Mouse (Mus musculus): ENCODE results near the gene Ids.
"Not testable (repeated sequence)": the region's sequence is repeated elsewhere in the genome, so short reads cannot be mapped to it uniquely, and the experiment has no call there.

Ids gene

GRCm38 (mm10) chrX:70364661-70365613 lies at the start of gene Ids:
TSS of gene Ids (minus strand) at chrX:70365084.
- DNase-seq (ENCODE audit: low read depth, low spot score) = peak; percentile 88

DNA sequence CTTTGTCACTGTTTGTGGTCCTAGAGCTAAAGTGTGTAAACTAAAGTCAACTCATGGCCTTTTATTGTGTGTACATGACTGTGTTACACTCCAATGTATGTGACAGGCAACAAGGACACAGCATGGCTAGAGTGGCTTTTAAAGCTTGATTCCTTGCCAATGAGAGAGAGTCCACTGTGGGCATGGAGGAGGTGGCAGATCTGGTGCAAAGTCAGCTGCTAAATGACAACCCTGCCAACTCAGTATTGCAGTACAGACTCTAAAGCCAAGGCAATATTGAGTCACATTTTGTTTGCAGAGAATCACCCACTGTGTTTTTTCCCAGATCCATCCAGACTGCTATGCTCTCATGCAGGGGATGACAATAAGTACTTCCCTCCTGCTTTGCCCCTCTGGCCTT lies 27.8 kb upstream of the Ids start:
- DNase-seq (ENCODE audit: low read depth, low spot score) = not testable (repeated sequence)

GRCm38 (mm10) chrX:70385962-70386351 lies 21.1 kb upstream of the Ids start:
- peak; percentile 1 for DNase-seq (ENCODE audit: low read depth, low spot score)

GRCm38 (mm10) chrX:70385276-70385961 lies 20.5 kb upstream of the Ids start, which contains the start of gene 1110012L19Rik:
TSS of gene 1110012L19Rik (plus strand) at chrX:70385877.
- DNase-seq (ENCODE audit: low read depth, low spot score) = peak; percentile 74

DNA sequence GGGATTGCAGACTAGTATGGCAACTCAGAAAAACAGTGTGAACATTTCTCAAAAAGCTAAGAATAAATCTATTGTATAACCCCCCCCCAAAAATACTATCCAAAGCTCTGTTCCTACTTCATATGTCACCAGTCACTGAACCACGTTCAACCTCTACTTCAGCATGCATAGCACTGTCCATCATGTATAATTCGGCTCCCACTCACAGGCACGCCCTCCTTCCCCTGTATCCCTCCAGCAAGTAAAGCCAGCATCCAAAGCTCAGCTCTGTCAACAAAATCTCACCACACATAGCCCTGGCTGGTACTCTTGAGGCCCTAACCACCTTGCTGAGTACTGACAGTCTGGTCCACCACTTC lies 20.0 kb upstream of the Ids start:
- DNase-seq (ENCODE audit: low read depth, low spot score) = no peak

GRCm38 (mm10) chrX:70374469-70375110 lies 9.7 kb upstream of the Ids start:
- not testable (repeated sequence) for DNase-seq (ENCODE audit: low read depth, low spot score)

GRCm38 (mm10) chrX:70369758-70370157 lies 4.9 kb upstream of the Ids start:
- not testable (repeated sequence) for DNase-seq (ENCODE audit: low read depth, low spot score)

- no peak for DNase-seq (ENCODE audit: low read depth, low spot score)
Measured at GRCm38 (mm10) chrX:70364202-70364601, 682 bp downstream of the Ids start.

DNA sequence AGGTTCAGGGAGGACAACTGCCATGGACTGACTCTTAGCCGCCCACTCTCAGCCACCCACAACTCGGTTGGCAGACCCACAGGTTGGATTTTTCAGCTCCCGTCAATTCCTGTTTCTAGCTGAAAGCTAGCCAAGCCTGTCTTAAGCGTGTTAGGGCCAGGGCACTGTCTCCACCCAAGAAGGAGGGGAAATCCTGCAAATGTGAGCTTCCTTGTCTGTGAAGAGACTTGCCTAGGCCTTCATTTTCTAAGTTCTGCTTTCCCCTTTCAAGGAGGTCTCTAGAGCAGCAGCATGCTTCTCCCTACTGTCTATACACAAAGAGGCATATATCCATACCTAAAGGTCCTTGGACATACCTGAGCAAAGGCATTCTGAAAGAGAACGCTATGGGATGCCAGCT lies 1.4 kb downstream of the Ids start:
- DNase-seq (ENCODE audit: low read depth, low spot score) = no peak

DNA sequence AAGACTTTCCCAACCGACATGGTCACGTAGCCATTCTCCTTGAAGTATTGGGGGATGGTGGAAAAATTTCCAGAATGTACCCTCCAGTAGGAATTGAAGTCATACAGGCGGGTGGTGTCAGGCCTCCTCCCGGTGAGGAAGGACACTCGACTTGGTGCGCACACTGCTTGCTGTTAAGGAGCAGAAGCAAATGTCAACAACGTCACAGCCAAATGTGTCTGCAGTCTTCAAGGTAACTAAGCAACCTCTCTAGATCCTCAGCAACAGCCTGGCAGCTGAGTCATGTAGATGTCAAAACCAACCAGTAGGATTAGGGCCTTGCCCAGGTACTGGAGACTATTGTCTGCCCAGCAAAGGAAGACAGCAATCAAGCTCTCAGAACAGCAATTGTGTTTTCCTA lies 1.9 kb downstream of the Ids start:
- DNase-seq (ENCODE audit: low read depth, low spot score) = no peak

DNA sequence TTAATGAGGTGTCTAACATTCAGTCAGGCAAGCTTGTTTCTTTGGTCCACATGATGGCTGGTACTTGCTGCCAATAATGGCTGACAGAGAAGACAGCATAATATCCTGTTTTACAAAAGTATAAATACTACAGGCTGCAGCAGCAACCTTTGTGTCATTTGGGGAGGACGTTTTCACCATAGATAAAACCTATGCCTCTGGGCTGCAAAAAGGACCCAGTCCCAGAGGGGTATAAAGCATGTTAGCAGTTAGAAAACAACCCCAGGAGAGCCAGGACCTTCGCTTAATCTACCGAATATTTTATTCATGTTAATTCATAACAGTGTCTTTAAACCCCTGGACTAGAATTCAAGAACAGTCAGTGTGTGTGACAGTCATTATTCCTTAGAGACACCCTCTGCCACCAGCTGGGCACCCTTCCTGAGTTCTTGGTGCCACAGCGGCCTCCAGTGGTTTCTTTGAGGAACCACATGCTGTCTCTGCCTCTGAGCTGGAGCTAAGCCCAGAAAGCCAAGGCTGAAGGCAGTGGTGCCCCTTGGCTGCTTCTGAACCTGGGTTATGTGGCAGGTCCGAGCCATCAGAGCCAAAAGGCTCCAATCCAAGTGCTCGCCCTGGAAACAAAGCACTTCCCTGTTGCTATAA lies 34.6 kb downstream of the Ids start:
- DNase-seq (ENCODE audit: low read depth, low spot score) = peak; percentile 59

DNA sequence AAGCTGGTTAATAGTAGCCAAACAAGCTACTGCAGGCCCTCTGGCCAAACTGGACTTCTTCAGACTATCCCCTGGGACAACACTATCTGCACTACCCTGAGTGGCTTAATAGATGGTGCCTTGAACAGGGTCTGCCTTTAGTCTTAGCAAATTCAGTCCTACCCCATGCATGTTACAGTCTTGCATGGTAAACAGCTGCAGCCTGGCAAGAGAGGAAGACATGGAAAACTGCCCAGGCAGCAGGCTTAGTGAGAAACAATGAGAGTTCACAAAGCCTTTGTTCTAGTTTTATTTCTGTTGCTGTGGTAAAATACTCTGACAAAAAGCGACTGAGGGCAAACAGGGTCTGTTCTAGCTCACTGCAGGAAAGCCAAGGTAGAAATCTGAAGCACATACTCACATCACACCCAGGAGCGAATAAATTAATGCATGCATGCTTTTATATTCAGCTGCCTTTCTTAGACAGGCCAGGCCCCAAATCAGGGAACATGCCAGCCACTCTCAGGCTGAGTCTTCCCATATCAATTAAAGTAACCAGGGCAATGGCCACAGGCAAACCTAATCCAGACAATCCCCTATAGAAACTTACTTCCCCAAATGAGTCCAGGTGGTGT lies 36.2 kb downstream of the Ids start:
- no peak for DNase-seq (ENCODE audit: low read depth, low spot score)

- DNase-seq (ENCODE audit: low read depth, low spot score) = no peak
Measured at GRCm38 (mm10) chrX:70327656-70328055, 37.2 kb downstream of the Ids start.

DNA sequence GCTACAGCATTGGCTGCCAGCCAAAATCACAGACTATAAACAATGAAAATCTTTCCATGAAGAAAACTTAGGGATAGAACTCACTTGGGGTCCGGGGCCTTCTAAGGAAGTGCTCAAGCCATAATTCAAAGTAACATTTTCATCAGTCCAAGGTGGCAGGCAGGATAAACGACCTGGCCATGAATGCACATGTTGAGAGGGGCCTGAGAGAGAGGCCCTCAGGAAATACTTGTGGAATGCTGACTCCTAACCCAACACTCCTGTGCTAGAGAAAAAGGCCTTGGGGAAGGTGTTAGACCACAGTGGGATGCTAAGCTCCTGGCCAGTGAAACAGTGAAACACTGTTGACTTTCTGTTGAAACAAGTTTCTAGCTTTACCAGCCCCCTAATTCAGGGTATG lies 45.6 kb downstream of the Ids start:
- DNase-seq (ENCODE audit: low read depth, low spot score) = peak; percentile 47

DNA sequence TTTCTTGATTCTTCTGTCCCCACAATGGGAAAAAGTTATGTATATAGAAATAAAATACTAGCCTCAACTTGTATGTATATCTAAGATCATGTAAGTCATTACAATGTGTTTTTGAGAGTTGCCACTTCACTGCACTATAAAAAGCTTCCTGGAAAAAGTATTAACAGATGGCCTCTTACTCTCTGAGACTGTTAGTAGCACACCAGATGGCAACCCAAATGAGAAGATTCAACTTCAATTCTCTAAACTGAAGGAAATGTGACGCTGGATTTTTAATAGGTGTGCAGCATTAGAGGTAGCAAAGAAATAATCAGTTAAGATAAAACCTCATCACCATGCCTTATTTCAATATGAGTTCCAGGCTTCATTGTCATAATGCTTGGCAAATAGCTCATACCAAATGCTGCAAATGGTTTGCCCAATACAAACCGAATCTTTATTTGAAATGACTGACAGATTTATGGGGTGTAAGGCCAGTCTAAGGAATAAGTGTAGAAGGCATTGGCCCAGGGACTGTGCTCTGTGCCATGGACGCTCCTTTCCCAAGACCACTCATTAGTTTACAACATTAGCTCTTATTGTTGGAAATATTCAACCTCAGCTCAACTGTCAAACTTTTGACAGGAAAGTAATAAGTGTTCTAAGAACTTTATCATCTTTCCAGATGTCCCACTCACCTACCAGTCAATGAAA lies 49.8 kb downstream of the Ids start:
- no peak for DNase-seq (ENCODE audit: low read depth, low spot score)
